In genomic region chr4:33147825-33148224, GRCm38 (mm10) we compare ENCODE assay signal across 8 mouse cellular contexts. TPM values are rescaled to one million over a fixed set of nuclear protein-coding genes. Genes with fewer than 3 reads are reported as not detected.
DNase-seq lines count a peak whose midpoint lies in the region; ATAC-seq and TF ChIP-seq lines count a peak whose summit lies in the region.

No protein-coding gene starts in this region.

- ATAC-seq in hindbrain, postnatal 0 days, result peak; percentile 50; the same call in 1 of the 2 replicates

- no peak overlapping the region for H3K4me3 ChIP-seq in heart, embryonic 10.5 days
- no peak overlapping the region for H3K4me3 ChIP-seq in hindbrain, postnatal 0 days (ENCODE audit: low read length)

- 9% methylated on average over 2 of the region's 2 CpGs for WGBS in heart, embryonic 10.5 days
- WGBS in hindbrain, postnatal 0 days, result 19% methylated on average over 2 of the region's 2 CpGs

- DNase-seq in heart, adult 18-20 months, result peak; percentile 20 to 73
- DNase-seq in heart, embryonic 10.5 days (ENCODE audit: low spot score), result no peak
- DNase-seq in testis, postnatal 10 days (ENCODE audit: low spot score), result peak; percentile 64
- no peak for DNase-seq in testis, postnatal 14 days (ENCODE audit: low spot score)
- DNase-seq in cerebellum, adult 8-10 months, result peak; percentile 32
- peak; percentile 83 for DNase-seq in hindbrain, postnatal 0 days (ENCODE audit: low spot score)
- DNase-seq in lung, postnatal 14 days, result peak; percentile 67
- peak; percentile 55 for DNase-seq in thymus, postnatal 25 days

- no peak overlapping the region for H3K4me2 ChIP-seq in hindbrain, postnatal 0 days (ENCODE audit: low read depth, low read length)

- no peak overlapping the region for H3K9ac ChIP-seq in hindbrain, postnatal 0 days (replicated peaks; ENCODE audit: low read length)

- peaks cover 14% of the 10 kb centered on the region; the same call in 1 of the 2 replicates for H3K27me3 ChIP-seq in heart, embryonic 10.5 days (ENCODE audit: insufficient read depth, poor library complexity, severe bottlenecking)
- no peaks in the 10 kb centered on the region for H3K27me3 ChIP-seq in hindbrain, postnatal 0 days (ENCODE audit: insufficient read depth, low read length)

- peak; percentile 73 for TF ChIP-seq CTCF in hindbrain, postnatal 0 days (IDR thresholded peaks at IDR 0.05; ENCODE audit: low read depth)

- H3K9me3 ChIP-seq in heart, embryonic 10.5 days, result no peaks in the 10 kb centered on the region
- H3K9me3 ChIP-seq in hindbrain, postnatal 0 days (ENCODE audit: low read length), result no peaks in the 10 kb centered on the region

- H3K4me1 ChIP-seq in heart, embryonic 10.5 days, result peaks cover 9% of the 10 kb centered on the region; the same call in 1 of the 2 replicates
- H3K4me1 ChIP-seq in hindbrain, postnatal 0 days (ENCODE audit: insufficient read depth, low read length), result no peaks in the 10 kb centered on the region

- no peaks in the 10 kb centered on the region for H3K36me3 ChIP-seq in heart, embryonic 10.5 days
- no peaks in the 10 kb centered on the region for H3K36me3 ChIP-seq in hindbrain, postnatal 0 days (ENCODE audit: insufficient read depth, low read length)

- H3K27ac ChIP-seq in heart, embryonic 10.5 days, result no peak overlapping the region
- no peak overlapping the region for H3K27ac ChIP-seq in hindbrain, postnatal 0 days

RNA-seq across cellular contexts. Expression of gene Gabrr1, which starts 15.5 kb away (rescaled TPM):
- under 1 TPM; 0.59 to 0.62 TPM for total RNA-seq in heart, adult 18-20 months (2021)
- 0.08 and 0.10 TPM in 2 replicates for polyA plus RNA-seq in heart, embryonic 10.5 days (2016; fragmentation: Nextera tagmentation; extraction: Ambion mirVana)
- total RNA-seq in hindbrain, postnatal 0 days (2014; rRNA removed), result 0.21 TPM in 1 of 2 replicates, not detected in the other
- 0.37 and 0.61 TPM in 2 replicates for polyA plus RNA-seq in hindbrain, postnatal 0 days (2015; fragmentation: Nextera tagmentation; extraction: Ambion mirVana)

RNA-seq across cellular contexts. Expression of gene Pm20d2, which starts 41.7 kb away (rescaled TPM):
- total RNA-seq in heart, adult 18-20 months (2021), result 10 to 100 TPM; 69.3 to 77.0 TPM
- polyA plus RNA-seq in heart, embryonic 10.5 days (2016; fragmentation: Nextera tagmentation; extraction: Ambion mirVana), result 1.5 and 1.6 TPM in 2 replicates
- total RNA-seq in hindbrain, postnatal 0 days (2014; rRNA removed), result 12.1 and 13.2 TPM in 2 replicates
- polyA plus RNA-seq in hindbrain, postnatal 0 days (2015; fragmentation: Nextera tagmentation; extraction: Ambion mirVana), result 3.4 and 3.6 TPM in 2 replicates

Comparison
In these comparisons a context has a peak if more than half of its experiments do, and no peak if none do; other contexts are left out.
1. DNase-seq: peak in heart, adult 18-20 months (2 of 2), testis, postnatal 10 days (single experiment), cerebellum, adult 8-10 months (single experiment), hindbrain, postnatal 0 days (single experiment), lung, postnatal 14 days (single experiment) and thymus, postnatal 25 days (single experiment); none in heart, embryonic 10.5 days (single experiment) and testis, postnatal 14 days (single experiment).